ENCODE assay signal across 25 mouse cellular contexts in the genomic region with DNA sequence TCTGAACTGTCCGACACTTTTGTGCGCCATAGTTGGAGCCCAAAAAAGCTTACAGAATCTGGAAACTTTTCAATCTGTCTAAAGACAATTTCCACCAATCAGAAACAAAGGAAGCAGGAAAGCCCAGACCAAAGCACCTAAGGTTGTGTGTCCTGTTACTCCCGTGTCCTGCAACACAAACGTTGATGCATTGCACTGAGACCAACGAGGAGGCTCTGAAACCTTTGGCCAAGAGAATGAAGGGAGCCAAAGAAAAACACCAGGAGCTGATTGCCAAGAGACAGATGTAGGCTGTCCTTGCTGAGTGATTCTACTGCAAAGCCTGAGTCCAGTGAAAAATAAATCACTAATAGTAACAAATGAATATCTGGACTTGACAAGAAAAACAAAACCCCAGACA. TPM values are rescaled to one million over a fixed set of nuclear protein-coding genes. Genes with fewer than 3 reads are reported as not detected.
DNase-seq lines count a peak whose midpoint lies in the region; ATAC-seq and TF ChIP-seq lines count a peak whose summit lies in the region.
"Had no signal": no experiment of that assay in that cellular context is flagged by ENCODE, and none has a peak within 500 bp of the region (broad histone marks: within the 10 kb centered on the region; RNA-seq: fewer than 3 reads in every experiment).

No protein-coding gene starts in this region.

- H3K36me3 ChIP-seq in forebrain, embryonic 10.5 days (replicated peaks): no peaks in the 10 kb centered on the region
- no peaks in the 10 kb centered on the region for H3K36me3 ChIP-seq in forebrain, embryonic 15.5 days
- no peaks in the 10 kb centered on the region for H3K36me3 ChIP-seq in hindbrain, embryonic 10.5 days
- H3K36me3 ChIP-seq in hindbrain, embryonic 11.5 days (ENCODE audit: control insufficient read depth, insufficient read depth, low read length): no peaks in the 10 kb centered on the region
- no peaks in the 10 kb centered on the region for H3K36me3 ChIP-seq in ES-Bruce4 (ENCODE audit: control insufficient read depth, insufficient read depth, low read length, poor library complexity, severe bottlenecking)
- no peaks in the 10 kb centered on the region for H3K36me3 ChIP-seq in stomach, postnatal 0 days (ENCODE audit: control insufficient read depth, insufficient read depth, low read length)
- H3K36me3 ChIP-seq: embryonic facial prominence, embryonic 12.5 days; hindbrain, embryonic 12.5 days; hindbrain, embryonic 15.5 days had no signal

- H3K9me3 ChIP-seq in forebrain, embryonic 10.5 days: no peaks in the 10 kb centered on the region
- H3K9me3 ChIP-seq in forebrain, embryonic 15.5 days: no peaks in the 10 kb centered on the region
- no peaks in the 10 kb centered on the region for H3K9me3 ChIP-seq in hindbrain, embryonic 10.5 days
- H3K9me3 ChIP-seq in hindbrain, embryonic 11.5 days (ENCODE audit: control insufficient read depth, low read length): no peaks in the 10 kb centered on the region
- H3K9me3 ChIP-seq in ES-Bruce4 (replicated peaks; ENCODE audit: control insufficient read depth, insufficient read depth, low read length, poor library complexity, severe bottlenecking): no peaks in the 10 kb centered on the region
- no peaks in the 10 kb centered on the region for H3K9me3 ChIP-seq in stomach, postnatal 0 days (ENCODE audit: control insufficient read depth, low read length)
- H3K9me3 ChIP-seq: embryonic facial prominence, embryonic 12.5 days; forebrain, embryonic 13.5 days; hindbrain, embryonic 12.5 days; hindbrain, embryonic 15.5 days had no signal

- no peak for TF ChIP-seq POLR2A in ES-Bruce4 (IDR thresholded peaks at IDR 0.05; ENCODE audit: insufficient read depth, low read length)
- TF ChIP-seq POLR2A in bone marrow, adult 2 months (IDR thresholded peaks at IDR 0.05; ENCODE audit: borderline replicate concordance, control insufficient read depth, low read depth, low read length): no peak

- no peak for TF ChIP-seq CTCF in ES-Bruce4 (IDR thresholded peaks at IDR 0.05; ENCODE audit: low read depth, low read length)
- TF ChIP-seq CTCF in bone marrow, adult 2 months (IDR thresholded peaks at IDR 0.05; ENCODE audit: control insufficient read depth, insufficient read depth, low read length): no peak
- no peak for TF ChIP-seq CTCF in stomach, postnatal 0 days (IDR thresholded peaks at IDR 0.05; ENCODE audit: low read depth)

- peaks cover 70% of the 10 kb centered on the region for H3K27me3 ChIP-seq in forebrain, embryonic 10.5 days (ENCODE audit: poor library complexity, severe bottlenecking)
- no peaks in the 10 kb centered on the region for H3K27me3 ChIP-seq in forebrain, embryonic 15.5 days
- peaks cover 35% of the 10 kb centered on the region for H3K27me3 ChIP-seq in hindbrain, embryonic 10.5 days (ENCODE audit: insufficient read depth, poor library complexity, severe bottlenecking)
- no peaks in the 10 kb centered on the region for H3K27me3 ChIP-seq in hindbrain, embryonic 11.5 days (ENCODE audit: control insufficient read depth, insufficient read depth, low read length)
- no peaks in the 10 kb centered on the region for H3K27me3 ChIP-seq in ES-Bruce4 (ENCODE audit: control insufficient read depth, insufficient read depth, low read length, poor library complexity, severe bottlenecking)
- no peaks in the 10 kb centered on the region for H3K27me3 ChIP-seq in stomach, postnatal 0 days (ENCODE audit: control insufficient read depth, insufficient read depth, low read length)
- H3K27me3 ChIP-seq: embryonic facial prominence, embryonic 12.5 days; hindbrain, embryonic 15.5 days had no signal

- no peak overlapping the region for H3K4me2 ChIP-seq in forebrain, embryonic 15.5 days (replicated peaks)
- H3K4me2 ChIP-seq in hindbrain, embryonic 11.5 days (replicated peaks; ENCODE audit: low read depth, low read length): no peak overlapping the region
- H3K4me2 ChIP-seq in stomach, postnatal 0 days (replicated peaks; ENCODE audit: low read depth): no peak overlapping the region
- H3K4me2 ChIP-seq: embryonic facial prominence, embryonic 12.5 days; forebrain, embryonic 13.5 days; hindbrain, embryonic 12.5 days; hindbrain, embryonic 15.5 days had no signal

- peak overlapping the region; percentile 92; the same call in 1 of the 2 replicates for H3K27ac ChIP-seq in forebrain, embryonic 10.5 days
- no peak overlapping the region for H3K27ac ChIP-seq in forebrain, embryonic 15.5 days (replicated peaks)
- H3K27ac ChIP-seq in hindbrain, embryonic 10.5 days: peak overlapping the region; percentile 93
- no peak overlapping the region for H3K27ac ChIP-seq in hindbrain, embryonic 11.5 days (ENCODE audit: low read depth, low read length)
- peak overlapping the region; percentile 96 for H3K27ac ChIP-seq in ES-Bruce4 (ENCODE audit: insufficient read depth, low read length)
- peak overlapping the region; percentile 0; the same call in 1 of the 2 replicates for H3K27ac ChIP-seq in bone marrow, adult 2 months (ENCODE audit: control insufficient read depth, insufficient read depth, low read depth, low read length, poor library complexity)
- H3K27ac ChIP-seq in stomach, postnatal 0 days (replicated peaks): no peak overlapping the region
- H3K27ac ChIP-seq: embryonic facial prominence, embryonic 12.5 days; forebrain, embryonic 13.5 days; gastrocnemius, adult 2 months; hindbrain, embryonic 12.5 days; hindbrain, embryonic 15.5 days had no signal

- peaks cover 88% of the 10 kb centered on the region for H3K4me1 ChIP-seq in forebrain, embryonic 10.5 days
- peaks cover 30% of the 10 kb centered on the region for H3K4me1 ChIP-seq in forebrain, embryonic 15.5 days
- peaks cover 94% of the 10 kb centered on the region for H3K4me1 ChIP-seq in hindbrain, embryonic 10.5 days (replicated peaks)
- H3K4me1 ChIP-seq in hindbrain, embryonic 11.5 days (replicated peaks; ENCODE audit: control insufficient read depth, insufficient read depth, low read length): peaks cover 23% of the 10 kb centered on the region
- peaks cover 15% of the 10 kb centered on the region for H3K4me1 ChIP-seq in ES-Bruce4 (ENCODE audit: control insufficient read depth, insufficient read depth, low read length)
- peaks cover 20% of the 10 kb centered on the region for H3K4me1 ChIP-seq in bone marrow, adult 2 months (ENCODE audit: control insufficient read depth, insufficient read depth, low read length)
- H3K4me1 ChIP-seq in stomach, postnatal 0 days (replicated peaks; ENCODE audit: control insufficient read depth, insufficient read depth): no peaks in the 10 kb centered on the region

- WGBS in forebrain, embryonic 10.5 days: 47% methylated on average over 5 of the region's 5 CpGs
- 40% methylated on average over 5 of the region's 5 CpGs for WGBS in forebrain, embryonic 15.5 days
- WGBS in hindbrain, embryonic 10.5 days: 46% methylated on average over 5 of the region's 5 CpGs
- WGBS in hindbrain, embryonic 11.5 days: 46% methylated on average over 5 of the region's 5 CpGs
- 34% methylated on average over 5 of the region's 5 CpGs for WGBS in bone marrow, adult 2 months
- 33% methylated on average over 5 of the region's 5 CpGs for WGBS in stomach, postnatal 0 days

- no peak for ATAC-seq in forebrain, embryonic 15.5 days (replicated peaks)
- no peak for ATAC-seq in hindbrain, embryonic 11.5 days (ENCODE audit: low FRiP score)
- ATAC-seq in stomach, postnatal 0 days (ENCODE audit: low FRiP score, low TSS enrichment): no peak
- ATAC-seq: forebrain, embryonic 13.5 days; forebrain, postnatal 0 days; intestine, postnatal 0 days had no signal

- TF ChIP-seq EP300 in ES-Bruce4 (IDR thresholded peaks at IDR 0.05; ENCODE audit: insufficient read depth, low read depth, low read length): no peak
- no peak for TF ChIP-seq EP300 in stomach, postnatal 0 days (optimal IDR thresholded peaks at IDR 0.05)

- H3K9ac ChIP-seq in forebrain, embryonic 15.5 days (replicated peaks): no peak overlapping the region
- H3K9ac ChIP-seq in hindbrain, embryonic 11.5 days (ENCODE audit: low read depth, low read length): no peak overlapping the region
- no peak overlapping the region for H3K9ac ChIP-seq in ES-Bruce4 (ENCODE audit: low read depth, poor library complexity, severe bottlenecking)
- H3K9ac ChIP-seq in stomach, postnatal 0 days (ENCODE audit: low read length): no peak overlapping the region
- H3K9ac ChIP-seq: embryonic facial prominence, embryonic 12.5 days; forebrain, embryonic 13.5 days; forebrain, postnatal 0 days; hindbrain, embryonic 12.5 days; hindbrain, embryonic 15.5 days had no signal

- DNase-seq in forebrain, embryonic 10.5 days (ENCODE audit: extremely low spot score, low spot score): no peak
- DNase-seq in hindbrain, embryonic 10.5 days (ENCODE audit: low spot score): no peak
- DNase-seq in hindbrain, embryonic 11.5 days (ENCODE audit: low spot score): no peak
- DNase-seq in stomach, postnatal 0 days (ENCODE audit: low spot score): no peak
- DNase-seq: adrenal gland, adult 8-10 months; adrenal gland, postnatal 25 days; B cell, adult 2 months; cerebellum, adult 18-20 months; cerebellum, adult 9-10 months; cerebellum, postnatal 14 days; forebrain, postnatal 0 days; gastrocnemius, adult 2 months; gastrocnemius, postnatal 14 days; heart, adult 11 months; heart, postnatal 36 days; kidney, adult 2 months had no signal

- no peak overlapping the region for H3K4me3 ChIP-seq in forebrain, embryonic 10.5 days
- no peak overlapping the region for H3K4me3 ChIP-seq in forebrain, embryonic 15.5 days
- H3K4me3 ChIP-seq in hindbrain, embryonic 10.5 days: no peak overlapping the region
- H3K4me3 ChIP-seq in hindbrain, embryonic 11.5 days (ENCODE audit: low read depth, low read length): no peak overlapping the region
- H3K4me3 ChIP-seq in ES-Bruce4 (ENCODE audit: low read depth, low read length): no peak overlapping the region
- no peak overlapping the region for H3K4me3 ChIP-seq in bone marrow, adult 2 months (replicated peaks; ENCODE audit: control insufficient read depth, low read depth, low read length)
- no peak overlapping the region for H3K4me3 ChIP-seq in stomach, postnatal 0 days (ENCODE audit: low read depth, low read length)
- H3K4me3 ChIP-seq: embryonic facial prominence, embryonic 12.5 days; erythroblast, embryonic 14.5 days; forebrain, embryonic 13.5 days; gastrocnemius, adult 2 months; hindbrain, embryonic 12.5 days; hindbrain, embryonic 15.5 days had no signal

RNA-seq across cellular contexts. Expression of gene Socs3, which starts 3.7 kb away (rescaled TPM):
- polyA plus RNA-seq in forebrain, embryonic 10.5 days (2016; fragmentation: Nextera tagmentation; extraction: Ambion mirVana): 13.6 and 14.7 TPM in 2 replicates
- polyA plus RNA-seq in forebrain, embryonic 15.5 days (2015; fragmentation: Nextera tagmentation; extraction: Ambion mirVana): 14.2 and 15.1 TPM in 2 replicates
- 12.5 and 14.2 TPM in 2 replicates for polyA plus RNA-seq in hindbrain, embryonic 10.5 days (2016; fragmentation: Nextera tagmentation; extraction: Ambion mirVana)
- 3.4 and 5.6 TPM in 2 replicates for polyA plus RNA-seq in hindbrain, embryonic 11.5 days (2014; fragmentation: Nextera tagmentation; extraction: Ambion mirVana)
- 53.8 and 61.5 TPM in 2 replicates for polyA plus RNA-seq in ES-Bruce4 (2011; ENCODE audit: insufficient read depth, insufficient read length, low read depth, missing spikeins)
- polyA plus RNA-seq in bone marrow, adult 2 months (2011; ENCODE audit: insufficient read depth, insufficient read length, low replicate concordance, missing spikeins): 3.4 and 9.6 TPM in 2 replicates
- 13.5 and 15.7 TPM in 2 replicates for polyA plus RNA-seq in stomach, postnatal 0 days (2015; fragmentation: Nextera tagmentation; extraction: Ambion mirVana)

RNA-seq across cellular contexts. Expression of gene Pgs1, which starts 12.5 kb away (rescaled TPM):
- 43.8 and 44.7 TPM in 2 replicates for polyA plus RNA-seq in forebrain, embryonic 10.5 days (2016; fragmentation: Nextera tagmentation; extraction: Ambion mirVana)
- polyA plus RNA-seq in forebrain, embryonic 15.5 days (2015; fragmentation: Nextera tagmentation; extraction: Ambion mirVana): 52.9 and 54.3 TPM in 2 replicates
- polyA plus RNA-seq in hindbrain, embryonic 10.5 days (2016; fragmentation: Nextera tagmentation; extraction: Ambion mirVana): 46.2 and 51.9 TPM in 2 replicates
- polyA plus RNA-seq in hindbrain, embryonic 11.5 days (2014; fragmentation: Nextera tagmentation; extraction: Ambion mirVana): 38.6 and 39.1 TPM in 2 replicates
- 31.5 and 35.5 TPM in 2 replicates for polyA plus RNA-seq in ES-Bruce4 (2011; ENCODE audit: insufficient read depth, insufficient read length, low read depth, missing spikeins)
- polyA plus RNA-seq in bone marrow, adult 2 months (2011; ENCODE audit: insufficient read depth, insufficient read length, low replicate concordance, missing spikeins): 27.1 and 67.5 TPM in 2 replicates
- 28.7 and 29.4 TPM in 2 replicates for polyA plus RNA-seq in stomach, postnatal 0 days (2015; fragmentation: Nextera tagmentation; extraction: Ambion mirVana)

Comparison
In these comparisons a context has a peak if more than half of its experiments do, and no peak if none do; other contexts are left out.
1. H3K27ac ChIP-seq: peak in forebrain, embryonic 10.5 days (single experiment), hindbrain, embryonic 10.5 days (single experiment), ES-Bruce4 (single experiment) and bone marrow, adult 2 months (single experiment); none in forebrain, embryonic 15.5 days (single experiment), hindbrain, embryonic 11.5 days (single experiment) and stomach, postnatal 0 days (single experiment).